Mouse (Mus musculus): ENCODE data around the gene Ripor2. TPM values are rescaled to one million over a fixed set of nuclear protein-coding genes. Genes with fewer than 3 reads are reported as not detected.

Gene Ripor2
- polyA plus RNA-seq, 1 experiment from 2014 or later: 0.72 TPM

DNA sequence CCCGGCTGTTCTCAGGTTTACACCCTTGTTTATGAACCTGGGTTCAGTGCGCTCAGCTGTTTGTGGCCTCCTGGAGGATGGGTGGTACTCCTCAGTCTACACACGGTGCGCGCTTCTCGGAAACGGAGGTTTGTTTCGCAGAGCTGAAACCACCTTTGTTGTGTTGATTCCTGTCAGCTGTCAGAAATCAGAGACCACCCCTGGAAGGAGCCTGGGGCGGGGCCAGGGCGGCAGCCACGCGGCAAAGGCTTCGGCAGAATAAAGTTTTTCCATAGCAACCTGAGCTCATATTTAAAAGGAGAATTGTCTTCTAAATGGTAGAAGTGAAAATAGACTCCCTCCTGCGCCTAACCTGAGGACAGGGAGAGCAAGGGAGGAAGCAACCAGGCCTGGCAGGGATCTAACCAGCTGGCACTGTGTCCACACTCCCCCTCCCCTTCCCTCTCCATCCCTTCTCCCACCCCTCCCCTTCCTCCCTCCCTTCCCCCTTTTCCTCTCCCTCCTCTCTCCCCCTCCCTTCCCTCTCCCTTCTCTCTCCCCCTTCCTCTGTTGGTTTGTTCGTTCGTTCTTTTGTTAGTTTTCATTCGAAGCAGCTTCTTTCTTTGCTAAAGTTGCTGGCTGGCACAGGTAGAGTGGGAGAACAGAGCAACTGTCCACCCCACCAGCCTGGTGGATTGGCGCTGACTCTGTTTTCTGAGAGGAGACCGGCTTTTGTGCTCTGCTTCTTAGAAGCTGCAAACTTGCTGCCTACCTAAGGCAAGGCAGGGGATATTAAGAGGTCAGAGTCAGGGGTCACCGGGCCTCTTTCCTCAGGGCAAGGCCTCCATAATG lies 23.0 kb downstream of the Ripor2 start:
- WGBS: under 1% methylated on average over 20 of the region's 20 CpGs
- H3K9me3 ChIP-seq (ENCODE audit: control insufficient read depth, low read length): no peaks in the 10 kb centered on the region
- peak; percentile 56; the same call in 1 of the 2 replicates for ATAC-seq (ENCODE audit: insufficient number of reproducible peaks, low FRiP score, low TSS enrichment, low read depth)
- H3K4me3 ChIP-seq (ENCODE audit: low read depth, low read length): peak overlapping the region; percentile 19; the same call in 1 of the 2 replicates
- H3K4me1 ChIP-seq (ENCODE audit: control insufficient read depth, insufficient read depth, low read length): peaks cover 10% of the 10 kb centered on the region
- H3K36me3 ChIP-seq (ENCODE audit: control insufficient read depth, insufficient read depth, low read length): no peaks in the 10 kb centered on the region
- H3K27me3 ChIP-seq (ENCODE audit: control insufficient read depth, insufficient read depth, low read length): no peaks in the 10 kb centered on the region
- H3K27ac ChIP-seq (replicated peaks; ENCODE audit: low read depth, low read length): no peak overlapping the region
- peak overlapping the region; percentile 40; the same call in 1 of the 2 replicates for H3K9ac ChIP-seq (ENCODE audit: low read length)
- peak overlapping the region; percentile 61 for H3K4me2 ChIP-seq (ENCODE audit: low read depth, severe bottlenecking)
- DNase-seq (ENCODE audit: low spot score): peak; percentile 72

DNA sequence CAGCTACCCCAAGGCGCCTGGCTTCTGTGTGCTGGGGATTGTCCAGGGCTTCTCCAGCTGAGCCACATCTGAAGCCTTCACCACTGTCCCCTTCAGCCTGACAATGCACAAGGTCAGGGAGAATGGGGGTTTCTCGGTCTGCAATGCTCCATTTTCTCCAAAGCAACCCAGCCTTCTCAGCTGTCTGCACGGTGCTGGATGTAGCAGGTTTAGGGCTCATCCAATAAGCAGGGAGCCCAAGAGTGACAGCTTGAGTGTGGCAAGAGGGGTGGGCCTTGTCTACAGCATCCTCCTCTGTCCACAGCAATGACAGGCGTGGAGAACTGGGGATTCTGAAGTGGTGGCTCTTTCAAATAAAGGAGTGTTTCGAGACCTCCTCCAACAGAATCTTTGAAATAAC lies 23.8 kb downstream of the Ripor2 start:
- ATAC-seq (ENCODE audit: insufficient number of reproducible peaks, low FRiP score, low TSS enrichment, low read depth) (0 out of 2 replicates have a peak, but pooled peaks have one; percentile 41), DNase-seq (ENCODE audit: low spot score) (peak; percentile 24)
- Histone ChIP-seq H3K4me3 (ENCODE audit: low read depth, low read length) (no peak overlapping the region), H3K9ac (ENCODE audit: low read length) (no peak overlapping the region), H3K36me3 (ENCODE audit: control insufficient read depth, insufficient read depth, low read length) (no peaks in the 10 kb centered on the region), H3K27ac (replicated peaks; ENCODE audit: low read depth, low read length) (no peak overlapping the region), H3K9me3 (ENCODE audit: control insufficient read depth, low read length) (no peaks in the 10 kb centered on the region), H3K4me1 (ENCODE audit: control insufficient read depth, insufficient read depth, low read length) (peaks cover 10% of the 10 kb centered on the region), H3K27me3 (ENCODE audit: control insufficient read depth, insufficient read depth, low read length) (no peaks in the 10 kb centered on the region), H3K4me2 (ENCODE audit: low read depth, severe bottlenecking) (no peak overlapping the region)
- WGBS: 57% methylated on average over 5 of the region's 5 CpGs

DNA sequence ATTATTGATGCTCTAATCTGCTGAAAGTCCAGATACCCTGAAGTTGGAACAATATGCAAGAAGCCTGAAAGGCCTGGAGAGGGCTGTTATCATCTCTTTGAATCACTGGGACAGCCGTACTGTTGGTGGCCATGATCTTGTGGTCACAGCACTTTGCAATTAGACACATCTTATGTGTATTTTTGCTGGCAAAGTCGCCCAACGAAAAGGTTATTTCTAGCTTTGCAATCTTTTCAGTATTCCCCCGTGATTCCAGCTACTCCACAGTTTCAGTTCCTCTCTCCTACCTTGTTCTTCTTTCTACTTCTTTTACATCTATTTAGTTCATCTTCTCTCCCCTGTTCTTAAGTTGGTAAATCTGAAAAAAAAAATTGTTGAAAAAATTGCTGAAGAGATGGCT lies 26.0 kb downstream of the Ripor2 start:
- DNase-seq (ENCODE audit: low spot score): no peak
- Histone ChIP-seq H3K27me3 (ENCODE audit: control insufficient read depth, insufficient read depth, low read length) (no peaks in the 10 kb centered on the region), H3K9ac (ENCODE audit: low read length) (no peak overlapping the region), H3K4me2 (ENCODE audit: low read depth, severe bottlenecking) (no peak overlapping the region), H3K27ac (replicated peaks; ENCODE audit: low read depth, low read length) (no peak overlapping the region), H3K9me3 (ENCODE audit: control insufficient read depth, low read length) (no peaks in the 10 kb centered on the region), H3K4me1 (ENCODE audit: control insufficient read depth, insufficient read depth, low read length) (peaks cover 10% of the 10 kb centered on the region), H3K36me3 (ENCODE audit: control insufficient read depth, insufficient read depth, low read length) (no peaks in the 10 kb centered on the region), H3K4me3 (ENCODE audit: low read depth, low read length) (no peak overlapping the region)
- no peak for ATAC-seq (ENCODE audit: insufficient number of reproducible peaks, low FRiP score, low TSS enrichment, low read depth)
- 91% methylated on average over 4 of the region's 4 CpGs for WGBS

DNA sequence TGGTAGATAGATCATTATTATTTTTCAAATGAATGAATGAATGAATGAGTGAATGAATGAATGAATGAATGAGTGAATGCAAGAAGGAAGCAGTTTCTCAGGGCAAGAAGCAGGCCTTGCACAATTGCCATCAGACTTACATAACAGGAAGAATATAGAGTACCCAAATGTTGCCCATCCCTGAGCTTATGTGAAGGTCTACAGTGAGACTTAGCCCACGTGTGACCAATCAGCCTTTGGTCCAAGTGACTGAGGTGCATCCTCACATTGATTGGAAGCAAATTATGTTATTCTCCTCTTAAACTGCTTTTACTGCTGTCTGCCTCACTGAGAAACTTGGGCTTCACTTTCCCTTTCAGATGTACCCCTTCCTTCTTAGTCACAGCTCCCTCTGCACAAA lies 26.7 kb downstream of the Ripor2 start:
- ATAC-seq (ENCODE audit: insufficient number of reproducible peaks, low FRiP score, low TSS enrichment, low read depth): no peak
- no peak overlapping the region for H3K27ac ChIP-seq (replicated peaks; ENCODE audit: low read depth, low read length)

DNA sequence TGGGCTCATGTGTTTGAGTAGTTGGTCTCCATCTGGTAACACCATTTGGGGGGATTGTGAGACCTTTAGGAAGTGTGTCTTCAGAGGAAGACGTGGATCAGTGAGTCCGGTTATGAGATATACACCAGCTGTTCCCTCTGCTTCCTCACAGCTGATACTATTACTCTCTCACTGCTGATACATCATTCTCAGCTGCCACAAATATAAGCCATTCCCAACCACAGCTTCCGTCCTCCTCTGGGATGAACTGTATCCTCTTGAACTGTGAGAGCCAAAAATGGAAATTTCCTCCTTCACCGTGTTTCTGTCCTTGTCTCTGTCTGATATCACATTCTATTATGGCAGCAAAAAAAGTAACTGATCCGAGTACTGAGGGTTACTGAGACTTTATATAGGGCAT lies 28.9 kb downstream of the Ripor2 start:
- Histone ChIP-seq H3K27me3 (ENCODE audit: control insufficient read depth, insufficient read depth, low read length) (no peaks in the 10 kb centered on the region), H3K36me3 (ENCODE audit: control insufficient read depth, insufficient read depth, low read length) (no peaks in the 10 kb centered on the region), H3K27ac (replicated peaks; ENCODE audit: low read depth, low read length) (no peak overlapping the region), H3K9me3 (ENCODE audit: control insufficient read depth, low read length) (no peaks in the 10 kb centered on the region), H3K4me1 (ENCODE audit: control insufficient read depth, insufficient read depth, low read length) (no peaks in the 10 kb centered on the region), H3K9ac (ENCODE audit: low read length) (no peak overlapping the region), H3K4me2 (ENCODE audit: low read depth, severe bottlenecking) (no peak overlapping the region), H3K4me3 (ENCODE audit: low read depth, low read length) (no peak overlapping the region)
- 80% methylated on average over 5 of the region's 5 CpGs for WGBS
- no peak for ATAC-seq (ENCODE audit: insufficient number of reproducible peaks, low FRiP score, low TSS enrichment, low read depth)
- DNase-seq (ENCODE audit: low spot score): no peak

More for the DNA sequence above, 26.7 kb downstream of the Ripor2 start:
- Histone ChIP-seq H3K4me1 (ENCODE audit: control insufficient read depth, insufficient read depth, low read length) (peaks cover 7% of the 10 kb centered on the region), H3K9ac (ENCODE audit: low read length) (no peak overlapping the region), H3K9me3 (ENCODE audit: control insufficient read depth, low read length) (no peaks in the 10 kb centered on the region), H3K36me3 (ENCODE audit: control insufficient read depth, insufficient read depth, low read length) (no peaks in the 10 kb centered on the region), H3K4me2 (ENCODE audit: low read depth, severe bottlenecking) (no peak overlapping the region), H3K27me3 (ENCODE audit: control insufficient read depth, insufficient read depth, low read length) (no peaks in the 10 kb centered on the region), H3K4me3 (ENCODE audit: low read depth, low read length) (no peak overlapping the region)
- 83% methylated on average over 1 of the region's 1 CpGs for WGBS
- no peak for DNase-seq (ENCODE audit: low spot score)

DNA sequence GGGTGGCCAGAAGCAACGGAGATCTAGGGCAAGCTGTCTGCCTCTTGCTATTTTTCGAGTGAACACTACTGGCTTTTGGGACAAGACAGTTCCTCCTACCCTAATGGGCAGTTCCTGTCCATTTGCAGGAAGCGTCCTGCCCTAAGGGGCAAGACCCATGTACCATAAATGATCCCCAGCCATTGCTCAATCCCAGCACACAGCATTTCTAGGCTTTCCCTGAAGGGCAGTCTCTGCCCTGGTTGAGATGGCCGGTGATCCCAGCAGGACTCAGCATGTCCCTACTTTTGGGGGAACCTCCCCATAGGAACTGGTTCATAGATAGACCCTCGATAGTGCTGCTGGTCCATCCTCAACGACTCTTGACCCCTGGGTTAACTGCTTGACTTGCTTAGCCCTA lies 31.0 kb downstream of the Ripor2 start:
- H3K4me1 ChIP-seq (ENCODE audit: control insufficient read depth, insufficient read depth, low read length): no peaks in the 10 kb centered on the region
- H3K27ac ChIP-seq (replicated peaks; ENCODE audit: low read depth, low read length): no peak overlapping the region
- no peak overlapping the region for H3K4me3 ChIP-seq (ENCODE audit: low read depth, low read length)
- WGBS: 74% methylated on average over 6 of the region's 6 CpGs
- H3K9me3 ChIP-seq (ENCODE audit: control insufficient read depth, low read length): no peaks in the 10 kb centered on the region
- H3K36me3 ChIP-seq (ENCODE audit: control insufficient read depth, insufficient read depth, low read length): no peaks in the 10 kb centered on the region
- H3K4me2 ChIP-seq (ENCODE audit: low read depth, severe bottlenecking): no peak overlapping the region
- no peak overlapping the region for H3K9ac ChIP-seq (ENCODE audit: low read length)
- ATAC-seq (ENCODE audit: insufficient number of reproducible peaks, low FRiP score, low TSS enrichment, low read depth) (no peak), DNase-seq (ENCODE audit: low spot score) (no peak)
- no peaks in the 10 kb centered on the region for H3K27me3 ChIP-seq (ENCODE audit: control insufficient read depth, insufficient read depth, low read length)

DNA sequence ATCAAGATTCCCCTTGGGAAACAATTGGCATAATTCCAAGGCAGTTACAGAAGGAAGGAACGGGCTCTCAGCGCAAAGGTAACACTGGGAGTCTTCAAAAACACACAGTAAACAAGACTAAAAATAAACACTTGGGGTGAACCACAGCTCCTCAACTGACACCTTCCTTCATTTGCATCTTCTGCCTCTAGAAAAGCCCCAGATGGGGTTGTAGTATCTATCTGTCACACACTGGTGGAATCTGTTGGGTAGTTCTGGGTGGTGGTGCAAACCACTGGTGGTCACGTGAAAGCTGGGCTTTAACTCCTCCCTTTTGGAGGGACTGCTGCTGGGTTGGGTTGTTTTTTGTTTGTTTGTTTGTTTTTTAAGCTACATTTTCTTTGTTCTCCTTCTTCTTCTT lies 31.4 kb downstream of the Ripor2 start:
- no peak overlapping the region for H3K4me2 ChIP-seq (ENCODE audit: low read depth, severe bottlenecking)
- H3K9ac ChIP-seq (ENCODE audit: low read length): no peak overlapping the region
- no peaks in the 10 kb centered on the region for H3K9me3 ChIP-seq (ENCODE audit: control insufficient read depth, low read length)
- ATAC-seq (ENCODE audit: insufficient number of reproducible peaks, low FRiP score, low TSS enrichment, low read depth) (no peak), DNase-seq (ENCODE audit: low spot score) (no peak)
- no peaks in the 10 kb centered on the region for H3K36me3 ChIP-seq (ENCODE audit: control insufficient read depth, insufficient read depth, low read length)
- H3K27ac ChIP-seq (replicated peaks; ENCODE audit: low read depth, low read length): no peak overlapping the region
- 58% methylated on average over 3 of the region's 3 CpGs for WGBS
- H3K4me1 ChIP-seq (ENCODE audit: control insufficient read depth, insufficient read depth, low read length): no peaks in the 10 kb centered on the region
- H3K4me3 ChIP-seq (ENCODE audit: low read depth, low read length): no peak overlapping the region
- H3K27me3 ChIP-seq (ENCODE audit: control insufficient read depth, insufficient read depth, low read length): no peaks in the 10 kb centered on the region

DNA sequence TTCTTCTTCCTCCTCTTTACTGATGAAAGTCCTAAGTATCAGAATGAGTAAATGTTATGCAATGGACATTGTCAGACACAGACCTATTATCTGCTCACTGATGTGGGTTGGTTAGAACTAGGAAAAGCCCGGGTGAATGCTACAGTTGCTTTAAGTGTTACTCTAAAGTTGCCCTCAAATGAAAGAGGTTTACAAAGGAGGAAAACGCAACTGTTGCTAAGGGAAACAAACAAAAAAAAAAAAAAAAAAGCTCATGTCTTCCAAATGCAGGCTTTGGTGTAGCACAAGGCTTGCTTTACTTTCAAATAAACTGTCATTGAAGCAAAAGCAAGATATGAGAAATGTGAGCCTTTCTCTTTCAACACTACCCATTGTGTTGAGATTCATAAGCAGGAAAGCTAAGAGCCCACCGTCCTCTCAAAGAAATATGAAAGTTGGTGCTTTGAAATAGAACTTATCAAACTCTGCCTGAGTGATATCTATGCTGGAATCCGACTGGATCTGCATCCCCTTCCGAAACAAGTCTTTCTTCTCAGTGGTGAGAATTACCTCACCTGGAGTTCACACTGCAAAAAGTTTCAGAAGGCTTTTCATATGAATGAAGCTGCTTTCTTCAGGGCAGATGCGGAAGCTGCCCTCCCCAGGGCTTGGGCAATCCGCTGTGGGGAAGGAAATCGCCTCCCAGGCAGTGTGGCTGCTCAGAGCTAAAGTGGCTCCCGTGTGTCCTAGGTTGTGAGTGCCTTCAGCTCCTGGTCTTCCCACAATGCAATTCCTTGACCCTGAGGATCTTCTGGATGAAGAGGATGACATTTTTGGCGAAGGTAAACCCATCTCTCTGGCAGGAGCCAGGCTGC lies 32.2 kb downstream of the Ripor2 start:
- DNase-seq (ENCODE audit: low spot score): no peak
- Histone ChIP-seq H3K9me3 (ENCODE audit: control insufficient read depth, low read length) (no peaks in the 10 kb centered on the region), H3K9ac (ENCODE audit: low read length) (no peak overlapping the region), H3K27ac (replicated peaks; ENCODE audit: low read depth, low read length) (no peak overlapping the region), H3K27me3 (ENCODE audit: control insufficient read depth, insufficient read depth, low read length) (no peaks in the 10 kb centered on the region), H3K4me1 (ENCODE audit: control insufficient read depth, insufficient read depth, low read length) (no peaks in the 10 kb centered on the region), H3K36me3 (ENCODE audit: control insufficient read depth, insufficient read depth, low read length) (no peaks in the 10 kb centered on the region), H3K4me2 (ENCODE audit: low read depth, severe bottlenecking) (no peak overlapping the region), H3K4me3 (ENCODE audit: low read depth, low read length) (no peak overlapping the region)
- no peak for ATAC-seq (ENCODE audit: insufficient number of reproducible peaks, low FRiP score, low TSS enrichment, low read depth)
- 59% methylated on average over 10 of the region's 10 CpGs for WGBS

Data from limb, embryonic 11.5 days (tissue).